Mouse (Mus musculus) kidney, adult 18-20 months (tissue): Measurements from ENCODE around the gene Tldc2.

ENCODE experiments used
- DNase-seq: peaks from one replicate; pipeline ENCODE4 v3.0.0; 2021

The Tldc2 gene

DNA sequence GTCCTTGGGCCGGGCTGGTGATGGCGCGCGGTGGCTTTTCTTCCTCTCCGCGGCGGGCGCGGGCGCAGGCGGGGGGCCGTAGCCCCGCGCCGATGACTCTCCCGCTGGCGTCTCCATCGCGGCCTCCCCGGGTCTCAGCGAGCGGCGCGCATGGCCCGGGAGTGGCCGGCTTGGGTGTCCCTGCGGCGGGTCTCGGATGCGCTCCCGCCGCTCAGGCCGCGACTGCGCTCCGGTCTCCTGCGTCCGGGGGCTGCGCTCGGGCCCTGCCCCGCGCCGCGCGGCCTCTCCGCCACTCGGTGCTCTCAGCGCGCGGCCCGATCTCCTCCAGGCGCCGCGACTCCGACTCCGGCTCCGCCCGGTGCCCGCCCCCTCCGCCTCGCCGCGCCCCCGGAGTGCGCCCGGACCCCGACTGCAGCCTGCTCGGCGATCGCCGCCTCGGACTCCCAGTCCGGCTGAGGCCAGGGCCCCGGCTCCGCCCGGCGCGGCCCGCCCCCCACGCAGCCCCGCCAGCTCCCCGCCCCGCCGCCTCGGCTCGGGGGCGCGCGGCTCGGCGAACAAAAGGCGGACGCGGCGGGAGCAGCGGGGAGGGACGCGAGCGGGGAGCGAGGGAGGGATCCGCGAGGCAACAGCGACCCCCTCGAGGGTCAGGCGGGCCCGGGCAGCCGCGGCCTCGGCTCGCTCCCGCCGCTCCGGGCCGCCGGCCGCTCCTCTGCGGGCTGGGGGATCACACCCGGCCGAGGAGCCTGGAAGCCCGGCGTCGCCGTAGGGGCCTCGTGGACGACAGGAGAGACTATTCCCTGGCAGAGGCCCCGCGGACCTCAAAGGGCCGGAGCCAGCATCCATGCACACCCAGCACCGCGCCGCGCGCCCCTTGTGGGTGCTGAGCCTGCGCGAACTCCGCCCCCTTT lies 7.8 kb upstream of the Tldc2 start, which contains the start of gene Soga1:
Gene Soga1, minus strand, starts transcription at position 462 of the 908 bp plus-strand sequence.
- peak; percentile 83 for DNase-seq

DNA sequence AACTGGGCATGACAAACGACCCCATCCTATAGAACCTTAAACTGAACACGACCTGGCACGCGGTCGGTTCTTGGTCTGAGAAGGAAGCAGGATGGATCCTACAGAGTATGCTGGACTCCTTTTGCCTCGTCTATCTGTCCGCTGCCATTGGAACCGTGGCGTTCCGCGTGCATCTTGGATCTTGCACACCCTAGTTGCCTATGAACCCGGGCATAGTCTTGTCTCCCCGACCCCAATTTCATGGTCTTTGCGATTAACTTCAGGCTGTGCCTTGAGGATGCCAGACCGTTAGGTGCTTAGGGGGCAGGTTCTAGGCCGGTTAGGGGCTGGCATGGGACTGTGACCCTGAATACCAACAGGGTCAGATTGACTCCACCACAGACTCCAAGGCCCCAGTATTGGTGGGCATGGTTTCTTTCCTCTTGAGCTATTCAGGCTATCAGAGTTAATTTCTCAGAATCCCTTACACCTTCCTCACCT lies 7.1 kb upstream of the Tldc2 start:
- no peak for DNase-seq

DNA sequence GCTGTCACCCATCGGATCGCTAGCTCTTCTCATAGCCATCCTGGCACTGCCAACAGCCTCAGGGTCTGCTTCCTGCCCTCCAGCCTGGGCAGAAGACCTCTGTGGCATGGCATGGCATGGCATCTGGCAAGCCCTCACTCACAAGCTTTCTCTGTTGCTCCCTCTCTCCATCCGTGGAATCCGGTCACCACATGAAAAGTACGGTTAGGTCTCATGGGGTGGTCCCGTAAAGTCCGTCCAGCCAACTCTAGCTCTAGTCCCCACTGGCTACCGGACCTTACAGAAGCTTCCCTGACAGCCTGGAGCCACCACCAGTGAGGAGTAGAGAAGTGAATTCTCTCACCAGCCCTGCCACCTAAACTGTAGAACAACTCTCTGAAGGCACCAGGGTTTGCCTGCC lies 5.5 kb upstream of the Tldc2 start:
- no peak for DNase-seq

DNA sequence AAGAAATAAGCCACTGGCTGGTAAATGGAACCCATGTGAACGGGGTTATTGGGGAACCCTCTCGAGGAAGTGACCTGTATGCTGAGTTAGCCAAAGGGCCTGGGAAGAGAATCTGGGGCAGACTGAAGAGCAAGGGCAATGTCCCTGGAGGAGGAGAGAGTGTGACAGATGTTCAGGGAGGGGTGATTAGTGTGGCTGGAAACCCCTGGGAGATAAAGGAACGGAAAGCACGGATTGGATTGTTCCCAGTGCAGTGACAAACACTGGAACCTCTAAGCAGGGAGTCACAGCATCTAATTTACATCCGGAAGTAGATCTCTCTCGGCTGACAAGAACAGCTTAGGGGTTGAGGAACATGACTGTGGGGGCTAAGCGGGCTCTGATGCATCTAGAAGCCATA lies 4.9 kb upstream of the Tldc2 start:
- DNase-seq: no peak

DNA sequence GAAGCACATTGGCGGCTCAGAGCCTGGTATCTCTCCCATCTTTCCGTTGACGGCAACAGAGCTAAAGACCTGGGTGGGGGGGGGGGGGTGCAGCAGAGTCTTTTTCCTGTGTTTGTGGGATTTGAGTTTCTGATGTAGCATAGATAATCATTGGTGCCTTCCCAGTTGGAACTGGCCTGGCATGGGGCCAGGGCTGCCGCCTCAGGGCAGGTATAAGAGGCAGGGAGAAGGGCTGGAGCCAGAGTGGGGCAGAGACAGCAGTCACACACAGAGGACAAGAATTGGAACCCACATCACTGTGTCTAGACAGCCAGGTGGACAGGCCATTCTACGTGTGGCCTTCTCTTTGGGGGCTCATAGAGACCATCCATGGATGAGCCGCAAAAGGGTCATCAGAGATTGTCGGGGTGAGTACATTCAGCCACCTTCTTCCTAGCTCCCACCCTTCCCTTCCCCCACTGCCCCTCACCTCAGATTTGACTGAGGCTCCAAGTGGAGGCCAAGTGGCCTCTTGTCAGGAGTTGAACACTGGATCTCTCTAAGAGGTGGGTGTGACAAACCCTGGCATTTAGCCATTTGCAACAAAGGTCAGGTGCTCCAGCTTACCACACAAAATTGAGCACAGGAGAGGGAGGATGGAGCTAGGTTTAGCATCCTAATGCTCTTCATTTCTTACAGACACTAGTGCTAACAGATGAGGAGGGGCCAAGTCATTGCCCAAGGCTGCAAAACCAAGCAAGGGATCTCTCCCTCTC lies 1.8 kb upstream of the Tldc2 start:
- DNase-seq: peak; percentile 19

DNA sequence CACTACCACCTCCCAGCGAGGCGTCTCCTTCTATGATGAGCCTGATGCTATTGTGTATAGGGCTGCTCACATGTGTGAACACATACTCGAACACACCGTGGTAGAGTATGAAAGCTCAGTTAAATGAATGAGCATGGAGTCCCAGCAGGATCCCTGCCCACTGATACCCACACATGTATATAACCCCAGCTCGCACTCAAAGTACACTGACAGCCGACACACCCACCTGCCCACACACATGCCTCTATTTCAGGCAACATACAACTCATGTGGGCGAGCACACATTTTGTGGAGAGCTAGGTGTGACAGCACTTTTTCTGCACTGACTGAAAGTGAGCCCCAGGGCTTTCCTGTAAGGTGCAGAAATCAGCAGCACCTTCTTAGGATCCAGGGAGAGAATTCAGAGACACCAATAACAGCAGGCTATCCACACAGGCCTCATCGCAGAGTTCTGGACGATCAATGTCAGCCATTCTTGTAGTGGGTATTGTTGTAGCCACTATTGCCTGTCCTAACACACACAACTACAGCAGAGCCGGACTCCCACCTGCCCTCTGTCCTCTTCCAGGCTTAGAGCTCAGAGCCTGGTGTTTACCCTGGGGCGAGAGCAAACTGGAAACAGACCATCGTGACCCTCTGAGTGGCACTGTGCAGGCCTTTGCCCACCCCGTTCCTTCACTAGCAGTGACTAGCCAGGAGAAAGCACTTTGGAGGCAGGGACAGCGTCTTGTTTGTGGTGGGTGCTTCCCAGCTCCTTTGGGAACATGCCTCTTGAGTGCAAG lies 872 bp downstream of the Tldc2 start:
- no peak for DNase-seq

DNA sequence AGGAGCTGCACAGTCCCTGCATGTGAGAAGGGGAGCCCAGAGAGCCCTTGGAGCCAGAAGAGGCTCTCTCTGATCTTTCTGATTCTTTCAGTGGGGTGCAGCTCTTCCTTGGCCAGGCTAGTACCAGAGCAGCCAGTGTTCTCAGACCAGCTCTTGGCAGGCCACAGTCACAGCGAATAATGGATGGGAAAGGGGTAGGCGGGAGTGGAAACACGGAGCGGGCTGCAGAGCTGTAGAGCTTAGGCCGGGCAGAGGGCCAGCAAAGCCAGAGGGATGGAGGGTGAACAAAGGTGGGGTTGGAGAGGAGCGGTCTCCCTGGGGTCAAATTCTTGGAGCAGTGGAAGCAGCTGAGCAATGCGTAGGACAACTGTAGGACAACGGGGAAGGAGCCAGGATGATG lies 5.2 kb downstream of the Tldc2 start:
- DNase-seq: no peak

DNA sequence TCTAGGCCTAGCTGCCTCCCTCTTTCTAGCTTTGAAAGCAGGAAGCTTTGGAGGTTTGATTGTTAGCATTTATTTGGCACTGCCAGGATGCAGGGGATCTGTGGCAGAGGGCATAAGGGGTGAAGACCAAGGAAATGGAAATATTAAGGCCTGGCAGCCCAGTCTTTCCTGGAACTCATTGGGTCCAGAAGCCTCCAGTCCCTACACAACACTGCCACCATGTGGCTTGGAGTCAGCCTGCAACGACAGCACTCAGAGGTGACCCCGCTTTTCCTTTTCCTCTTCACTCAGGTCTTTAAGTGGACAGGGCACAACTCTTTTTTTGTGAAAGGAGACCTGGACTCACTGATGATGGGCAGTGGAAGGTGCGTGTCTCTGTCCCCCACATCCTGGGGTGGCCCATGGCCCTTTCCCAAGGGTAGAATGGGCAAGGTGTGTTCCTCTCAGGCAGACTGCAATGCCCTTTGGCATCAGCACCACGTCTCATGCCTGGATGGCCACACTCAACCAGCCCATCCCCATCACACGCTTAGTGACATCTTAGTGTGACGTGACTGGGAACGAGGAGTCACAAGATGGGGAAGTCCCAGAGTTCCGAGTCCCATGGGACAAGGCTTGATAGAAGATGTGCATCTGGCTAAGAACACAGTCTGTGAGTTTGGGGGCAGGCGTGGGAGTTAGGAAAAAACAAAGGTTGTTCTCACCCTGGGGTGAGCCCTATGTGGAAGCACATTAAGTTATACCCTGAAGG lies 8.3 kb downstream of the Tldc2 start:
- peak; percentile 77 for DNase-seq

DNA sequence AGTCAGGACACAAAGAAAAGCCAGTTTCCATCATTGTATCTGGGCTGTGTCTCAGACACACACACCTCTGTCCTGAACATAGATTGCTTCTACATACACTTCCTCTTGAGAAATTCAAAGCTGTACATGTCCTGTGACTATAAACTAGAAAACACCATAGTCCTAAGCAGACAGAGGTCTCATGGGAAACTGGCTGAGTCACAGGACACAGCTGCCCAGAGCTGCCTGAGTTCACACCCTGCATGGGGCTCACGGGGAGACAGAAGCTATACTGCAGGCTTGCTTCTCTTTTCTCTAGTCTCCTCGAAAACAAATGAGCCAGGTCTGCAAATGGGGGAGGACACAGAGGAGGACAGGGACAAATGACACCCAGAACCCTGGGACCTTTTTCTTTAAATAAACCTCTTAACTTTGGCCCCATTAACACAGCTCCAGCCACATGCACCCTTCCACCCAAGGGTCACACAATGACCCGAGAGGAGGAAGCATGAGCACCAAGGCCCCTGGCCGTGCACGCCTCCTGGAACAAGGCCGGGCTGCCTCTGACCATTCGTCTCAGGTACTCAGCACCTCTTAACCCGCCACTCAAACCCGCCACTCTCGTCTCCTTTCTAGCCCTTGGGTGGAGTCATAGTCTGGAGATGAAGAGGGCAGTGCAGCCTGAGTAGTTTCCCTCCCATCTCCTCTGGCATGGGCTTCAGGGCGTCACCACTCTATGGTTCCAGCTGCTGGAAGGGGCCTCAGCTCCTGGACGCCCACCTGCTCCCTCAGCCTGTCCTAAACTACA lies 12.9 kb downstream of the Tldc2 start:
- DNase-seq: no peak

DNA sequence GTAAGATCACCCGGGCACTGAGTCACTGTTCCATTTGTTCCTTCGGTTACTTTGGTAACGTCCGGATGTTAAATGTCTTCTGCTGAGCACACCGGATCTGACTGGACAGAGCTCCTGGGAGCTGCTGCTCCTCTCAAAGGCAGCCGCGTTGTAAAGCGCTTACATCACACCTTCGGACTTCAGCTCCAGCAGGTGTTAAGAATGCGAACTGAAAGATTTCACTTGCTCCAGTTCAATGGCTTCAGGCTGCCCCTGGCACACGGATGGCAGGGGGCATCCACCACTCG lies 13.4 kb downstream of the Tldc2 start:
- DNase-seq: no peak

DNA sequence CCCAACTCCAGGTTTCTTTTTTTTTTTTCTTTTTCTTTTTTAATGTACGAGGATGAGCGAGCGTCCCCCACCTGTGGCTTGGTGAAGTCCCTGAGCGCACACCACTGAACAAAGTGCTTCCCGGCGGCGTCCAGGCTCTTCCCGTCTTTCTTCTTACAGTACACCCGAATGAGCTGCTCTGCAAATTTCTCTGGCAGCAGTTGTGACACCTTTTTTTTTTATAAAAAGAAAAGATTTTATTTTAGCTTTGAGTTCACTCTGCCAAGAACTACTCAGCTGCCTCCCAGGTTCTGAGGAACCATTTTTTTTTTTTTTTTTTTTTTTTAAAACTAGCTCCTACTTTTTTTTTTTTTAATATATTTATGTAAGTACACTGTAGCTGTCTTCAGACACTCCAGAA lies 14.8 kb downstream of the Tldc2 start:
- DNase-seq: no peak

DNA sequence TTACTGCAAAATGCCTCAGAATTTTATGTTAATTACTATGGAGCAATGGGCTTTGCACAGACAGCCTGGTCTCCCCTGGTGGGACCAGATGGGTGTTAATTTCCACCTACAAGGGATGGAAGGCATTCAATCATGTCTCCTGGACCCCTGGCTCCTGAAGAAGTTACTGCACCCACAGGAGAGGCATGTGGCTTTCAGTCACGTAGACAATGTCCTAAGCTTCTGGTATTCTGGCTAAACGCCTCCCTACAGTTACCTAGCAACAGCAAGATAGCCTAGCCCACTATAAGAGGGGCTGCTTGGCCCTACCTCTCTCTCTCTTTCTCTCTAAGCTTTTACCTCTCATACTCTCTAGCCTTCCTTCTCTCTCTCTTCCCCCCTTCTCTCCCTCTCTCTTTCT lies 15.4 kb downstream of the Tldc2 start:
- no peak for DNase-seq

DNA sequence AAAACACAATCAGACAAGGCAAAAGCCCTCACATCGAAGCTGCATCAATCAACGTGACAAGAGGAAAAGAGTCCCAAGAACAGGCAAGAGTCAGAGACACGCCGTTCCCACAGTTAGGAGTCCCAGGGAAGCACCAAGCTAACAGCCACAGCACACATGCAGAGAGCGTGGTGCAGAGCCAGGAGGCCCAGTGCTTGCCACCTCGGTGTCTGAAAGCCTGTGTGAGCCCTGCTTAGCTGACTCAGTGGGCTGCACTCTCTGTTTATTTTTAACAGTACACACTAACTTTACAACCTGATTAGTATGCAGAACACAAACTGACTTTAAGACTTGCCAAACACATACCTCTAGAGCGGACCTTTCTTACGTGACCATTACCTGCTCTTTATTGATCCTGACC lies 17.6 kb downstream of the Tldc2 start:
- no peak for DNase-seq

DNA sequence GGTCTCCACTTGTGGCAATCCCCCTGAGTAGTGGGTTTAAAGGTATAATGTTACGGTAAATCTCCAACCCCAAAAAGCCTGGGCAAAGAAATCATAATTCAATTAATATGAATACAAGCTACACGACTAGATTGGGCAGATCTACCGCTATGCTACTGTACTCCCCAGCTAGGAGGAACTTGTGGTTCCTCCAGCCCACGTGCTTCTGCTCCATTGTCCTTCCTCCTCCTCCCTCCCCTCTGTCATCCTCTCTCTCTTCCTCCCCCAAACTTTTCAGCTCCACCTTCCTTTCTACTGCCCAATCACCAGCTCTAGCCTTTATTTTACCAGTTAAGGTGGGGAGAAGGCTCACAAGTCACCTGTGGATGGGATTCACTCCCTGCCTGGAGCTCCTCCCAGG lies 21.4 kb downstream of the Tldc2 start:
- DNase-seq: no peak

DNA sequence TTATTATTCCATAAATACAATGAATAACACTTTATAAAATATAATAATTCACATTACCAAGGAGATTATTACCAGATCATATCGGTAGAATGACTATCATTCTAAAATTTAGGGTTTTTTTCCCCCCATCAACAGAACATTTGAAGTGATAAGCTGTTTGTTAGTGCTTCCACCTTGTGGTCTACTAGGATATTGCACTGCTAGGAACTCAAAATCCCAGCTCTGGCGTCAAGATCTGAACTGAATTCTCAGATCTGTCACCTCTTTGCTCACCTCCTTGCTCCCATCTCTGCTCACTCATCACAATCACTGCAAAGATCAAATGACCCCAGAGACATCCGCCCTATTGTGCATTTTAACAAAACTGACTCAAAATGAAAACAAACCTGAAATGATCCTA lies 30.1 kb downstream of the Tldc2 start:
- no peak for DNase-seq

DNA sequence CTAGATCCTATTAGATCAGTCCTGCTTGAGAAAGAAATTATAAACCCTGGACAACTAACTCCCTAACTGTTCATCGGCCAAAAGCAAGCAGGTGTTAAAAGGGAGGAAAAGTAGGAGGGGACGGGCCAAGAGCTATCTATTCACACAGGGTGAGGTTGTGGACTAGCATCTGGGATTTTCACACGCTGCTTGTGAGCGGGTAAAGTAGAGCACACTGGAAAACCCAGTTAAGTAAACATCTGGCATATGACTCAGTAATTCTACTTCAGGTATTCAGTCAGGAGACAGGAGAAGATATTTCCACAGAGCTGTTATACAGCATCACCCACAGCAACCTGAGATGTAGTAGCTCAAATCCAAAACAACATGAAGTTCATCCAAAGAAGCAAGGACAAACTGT lies 31.7 kb downstream of the Tldc2 start:
- no peak for DNase-seq

DNA sequence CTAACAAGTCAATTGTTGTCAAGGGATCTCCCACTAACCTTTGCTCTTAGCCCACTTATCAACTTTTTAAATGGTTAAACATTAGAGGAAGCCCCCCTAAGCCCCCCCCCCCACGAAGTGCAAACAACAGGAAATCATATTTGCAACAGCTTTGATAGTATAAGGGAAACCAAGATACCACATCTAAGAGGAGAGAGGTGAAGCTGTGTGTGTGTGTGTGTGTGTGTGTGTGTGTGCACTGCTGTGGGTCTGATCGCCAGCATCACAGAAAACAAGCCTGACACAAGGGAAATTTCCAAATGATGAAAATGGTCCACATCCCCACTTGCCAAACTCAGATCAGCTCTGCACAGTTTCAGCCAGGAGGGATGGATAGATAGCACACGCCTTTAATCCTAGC lies 32.2 kb downstream of the Tldc2 start:
- DNase-seq: no peak

DNA sequence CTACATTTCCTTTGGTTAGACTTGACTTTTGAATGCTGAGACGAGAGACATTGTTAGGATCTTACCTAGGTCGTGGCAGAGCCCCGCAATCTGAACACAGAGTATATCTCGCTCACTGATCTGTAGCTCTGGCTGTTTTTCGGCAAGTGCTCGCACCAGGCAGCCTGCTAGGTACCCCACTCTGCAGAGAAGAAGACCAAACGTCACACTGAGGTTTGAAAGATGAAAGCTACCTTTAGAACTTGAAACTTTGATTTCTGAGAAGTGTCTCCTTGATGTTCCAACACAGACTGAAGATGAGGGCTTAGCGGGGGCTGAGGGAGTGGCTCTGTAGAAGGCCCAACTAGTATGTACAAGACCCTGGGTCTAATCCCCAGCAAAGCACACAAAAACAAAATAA lies 34.9 kb downstream of the Tldc2 start:
- DNase-seq: no peak

DNA sequence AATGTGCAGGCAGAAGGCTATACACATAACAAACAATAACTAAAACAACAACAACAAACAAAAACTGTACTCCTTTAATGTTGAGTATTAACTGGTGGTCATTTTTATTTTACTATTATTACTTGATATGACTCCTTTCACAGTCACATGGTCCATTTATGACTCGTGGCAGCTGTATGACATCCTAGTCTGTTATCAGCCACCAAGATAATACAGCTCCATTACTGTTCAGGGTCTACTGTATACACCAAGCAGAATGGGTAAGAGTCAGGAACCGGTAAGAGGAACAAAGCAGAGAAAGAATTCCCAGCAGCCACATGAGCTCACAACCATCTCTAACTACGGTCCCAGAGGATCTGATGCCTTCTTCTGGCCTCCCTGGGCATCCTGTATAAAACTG lies 38.4 kb downstream of the Tldc2 start:
- no peak for DNase-seq

DNA sequence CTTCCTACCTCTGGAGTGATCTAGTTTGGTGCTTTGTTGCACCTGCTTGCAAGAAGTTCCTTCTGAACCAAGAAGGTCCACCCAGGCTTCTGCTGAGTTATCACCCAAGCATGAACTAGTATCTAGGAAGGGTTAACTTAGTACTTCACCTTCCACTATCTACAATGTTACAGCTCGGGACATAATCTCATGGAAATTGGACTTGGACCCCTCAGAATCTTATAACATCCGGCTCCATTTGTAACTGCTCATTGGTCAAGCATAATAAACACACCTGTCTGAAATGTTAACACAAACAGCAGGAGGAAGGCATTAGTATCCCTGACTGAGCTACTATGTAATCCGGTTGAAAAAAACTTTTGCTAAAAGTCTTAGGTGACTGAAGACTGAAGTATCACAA lies 40.5 kb downstream of the Tldc2 start:
- DNase-seq: no peak

DNA sequence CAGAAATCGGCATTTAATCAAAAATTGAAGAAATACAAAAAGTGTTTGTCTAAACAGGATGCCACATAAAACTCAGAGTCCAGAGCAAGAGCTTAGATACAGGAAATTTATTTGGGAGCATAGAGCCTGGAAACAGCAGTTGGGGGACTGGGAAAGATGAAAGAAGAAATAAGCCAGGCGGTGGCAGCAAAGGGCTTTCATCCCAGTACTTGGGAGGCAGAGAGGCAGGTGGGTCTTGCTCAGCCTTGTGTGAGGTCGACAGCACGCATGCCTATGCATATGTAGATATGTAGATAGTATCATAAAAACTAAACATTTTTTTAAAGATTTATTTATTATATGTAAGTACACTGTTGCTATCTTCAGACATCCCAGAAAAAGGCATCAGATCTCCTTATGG lies 41.2 kb downstream of the Tldc2 start:
- DNase-seq: peak; percentile 8

DNA sequence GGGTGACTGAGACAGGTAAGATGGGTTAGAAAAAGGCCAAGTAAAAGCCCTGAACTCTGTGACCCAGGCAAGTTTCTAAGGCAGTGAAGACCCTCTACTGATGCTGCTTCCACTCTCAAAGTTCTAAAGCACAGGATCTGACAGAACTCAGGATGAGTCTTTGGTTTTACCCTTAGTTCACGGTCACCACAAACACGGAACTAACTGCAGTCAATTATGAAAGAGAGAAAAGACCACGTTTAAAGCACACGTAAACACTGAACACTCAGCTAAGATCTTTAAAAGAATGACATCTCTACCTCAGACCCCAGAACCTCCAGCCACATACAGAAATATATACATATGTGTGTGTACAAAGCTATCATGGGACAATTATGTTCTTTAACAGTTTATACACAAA lies 42.2 kb downstream of the Tldc2 start:
- DNase-seq: no peak
